Mouse (Mus musculus) neural tube, embryonic 11.5 days (tissue): ENCODE measurements around the gene Opcml. TPM values are rescaled to one million over a fixed set of nuclear protein-coding genes. Genes with fewer than 3 reads are reported as not detected.

ENCODE experiments used
- ATAC-seq: fragments of 200-750 bp; cut with Nextera tagmentation; 2 replicates; pipeline ENCODE4 v1.8.0; 2017; ENCODE audit warnings: moderate number of reproducible peaks, mild to moderate bottlenecking, moderate TSS enrichment, moderate library complexity; ENCODE audit not compliant: insufficient read depth, low FRiP score, low TSS enrichment
- DNase-seq: peaks from one replicate; pipeline ENCODE4 v3.0.0-alpha.2; 2015; ENCODE audit warnings: low spot score
- H3K27ac ChIP-seq: fragments of 300-500 bp; sonication (generic); 2 replicates; pipeline ENCODE4 v1.5.1; 2014; ENCODE audit warnings: low read depth, mild to moderate bottlenecking, low read length
- H3K27me3 ChIP-seq: fragments of 300-500 bp; sonication (generic); 2 replicates; pipeline ENCODE4 v1.6.1; 2014; ENCODE audit warnings: mild to moderate bottlenecking, low read length, mixed read lengths; ENCODE audit not compliant: control insufficient read depth, insufficient read depth
- H3K36me3 ChIP-seq: fragments of 300-500 bp; sonication (generic); 2 replicates; pipeline ENCODE4 v1.6.1; 2014; ENCODE audit warnings: mild to moderate bottlenecking, low read length, moderate library complexity, mixed read lengths; ENCODE audit not compliant: control insufficient read depth, insufficient read depth
- H3K4me1 ChIP-seq: fragments of 300-500 bp; sonication (generic); 2 replicates; pipeline ENCODE4 v1.6.1; 2014; ENCODE audit warnings: low read length, mixed read lengths; ENCODE audit not compliant: control insufficient read depth, insufficient read depth
- H3K4me2 ChIP-seq: fragments of 300-500 bp; sonication (generic); 2 replicates; pipeline ENCODE4 v1.6.1; 2014; ENCODE audit warnings: low read depth, mild to moderate bottlenecking, moderate library complexity
- H3K4me3 ChIP-seq: fragments of 300-500 bp; sonication (generic); 2 replicates; pipeline ENCODE4 v1.5.1; 2014; ENCODE audit warnings: low read depth, low read length
- H3K9ac ChIP-seq: fragments of 300-500 bp; sonication (generic); 2 replicates; pipeline ENCODE4 v1.6.1; 2014; ENCODE audit warnings: mild to moderate bottlenecking, low read length
- H3K9me3 ChIP-seq: fragments of 300-500 bp; sonication (generic); 2 replicates; pipeline ENCODE4 v1.6.1; 2016; ENCODE audit warnings: low read length; ENCODE audit not compliant: control insufficient read depth
- WGBS: fragments of 180-500 bp; shearing (Covaris S2); extraction: QIAGEN DNeasy Blood & Tissue Kit; methylation state at CpG from one replicate; pipeline ENCODE4 v1.1.7; 2014; 5-methylcytosine and 5-hydroxymethylcytosine counted together
- polyA plus RNA-seq: library from polyadenylated mRNA; unstranded; fragments of >200 nt; fragmentation: Nextera tagmentation; extraction: Ambion mirVana; gene quantifications from 2 replicates; pipeline ENCODE4 v1.2.1, GENCODE M21; 2014

The Opcml gene
- polyA plus RNA-seq, 1 experiment from 2014 or later: 3.6 TPM

DNA sequence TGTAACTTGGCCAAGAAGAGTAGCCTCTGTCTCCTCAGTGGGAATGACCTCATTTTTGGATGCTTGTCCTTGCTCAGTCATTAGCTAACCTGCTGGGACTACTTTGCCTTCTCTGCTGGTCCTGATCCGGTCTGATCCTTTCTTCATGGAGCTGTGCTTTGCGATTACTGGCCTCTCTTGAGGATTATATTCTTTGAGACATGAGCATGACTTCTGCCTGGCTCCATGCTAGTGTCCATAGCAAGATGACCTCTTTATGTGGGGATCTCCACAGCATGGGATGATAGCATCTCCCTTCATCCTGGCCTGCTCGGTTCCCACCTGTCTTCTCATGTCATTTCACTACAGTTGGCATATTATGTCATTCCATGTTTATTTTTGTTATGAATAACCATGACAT, 699.8 kb downstream of the Opcml start:
- no peak overlapping the region for H3K4me3 ChIP-seq
- H3K36me3 ChIP-seq: no peaks in the 10 kb centered on the region
- H3K27me3 ChIP-seq: no peaks in the 10 kb centered on the region
- 90% methylated on average over 3 of the region's 3 CpGs for WGBS
- no peak overlapping the region for H3K27ac ChIP-seq
- DNase-seq: no peak
- no peaks in the 10 kb centered on the region for H3K4me1 ChIP-seq
- no peak for ATAC-seq
- no peak overlapping the region for H3K9ac ChIP-seq
- H3K4me2 ChIP-seq: no peak overlapping the region
- H3K9me3 ChIP-seq: no peaks in the 10 kb centered on the region

DNA sequence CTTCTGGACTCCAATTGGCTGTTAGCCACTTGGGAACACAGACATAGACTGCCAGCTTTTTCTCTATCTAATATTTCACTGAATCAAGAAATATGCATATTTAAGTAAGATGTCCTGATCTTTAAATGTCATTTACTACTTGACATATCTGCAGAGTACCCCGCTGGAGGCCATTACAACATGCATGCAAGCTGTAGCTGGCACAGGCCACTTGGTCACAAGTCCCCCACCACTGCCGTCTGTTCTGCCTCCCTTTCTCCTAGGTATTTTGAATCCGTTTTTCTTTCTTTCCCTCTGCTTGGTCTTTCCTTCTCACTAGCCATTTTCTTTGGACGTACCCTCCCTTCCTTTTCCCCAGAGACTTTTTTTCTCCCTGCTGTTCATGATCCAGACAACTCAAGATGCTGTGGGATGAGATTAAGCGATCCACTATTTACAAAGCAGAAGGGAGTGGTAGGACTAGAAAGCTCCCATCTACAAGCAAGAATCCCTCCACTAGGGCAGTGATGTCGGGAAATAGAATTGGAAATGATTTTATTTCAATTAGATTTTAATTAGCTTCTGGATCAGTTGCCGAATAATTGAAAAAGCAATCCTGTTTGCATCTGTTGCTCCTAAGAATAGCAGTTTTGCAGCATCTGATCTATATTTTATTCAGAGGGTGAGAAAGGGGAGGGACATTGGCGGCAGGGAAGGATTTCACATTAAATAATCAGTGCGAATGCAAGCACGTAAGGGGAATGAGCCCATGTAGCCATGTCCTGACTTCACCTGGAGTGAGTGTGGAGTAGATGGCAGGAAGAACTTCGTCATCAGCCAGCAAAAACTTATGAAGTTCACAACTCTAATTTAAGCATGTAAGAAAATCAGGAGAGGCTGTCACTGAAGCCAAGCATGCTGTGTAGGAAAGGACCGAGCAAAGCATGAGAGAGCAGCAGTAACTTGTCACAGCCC, 709.5 kb downstream of the Opcml start:
- H3K27me3 ChIP-seq: no peaks in the 10 kb centered on the region
- 78% methylated on average over 12 of the region's 12 CpGs for WGBS
- H3K4me1 ChIP-seq: no peaks in the 10 kb centered on the region
- H3K27ac ChIP-seq: no peak overlapping the region
- ATAC-seq (no peak), DNase-seq (no peak)
- H3K4me3 ChIP-seq: no peak overlapping the region
- H3K36me3 ChIP-seq: no peaks in the 10 kb centered on the region
- no peak overlapping the region for H3K9ac ChIP-seq
- no peaks in the 10 kb centered on the region for H3K9me3 ChIP-seq
- H3K4me2 ChIP-seq: no peak overlapping the region

DNA sequence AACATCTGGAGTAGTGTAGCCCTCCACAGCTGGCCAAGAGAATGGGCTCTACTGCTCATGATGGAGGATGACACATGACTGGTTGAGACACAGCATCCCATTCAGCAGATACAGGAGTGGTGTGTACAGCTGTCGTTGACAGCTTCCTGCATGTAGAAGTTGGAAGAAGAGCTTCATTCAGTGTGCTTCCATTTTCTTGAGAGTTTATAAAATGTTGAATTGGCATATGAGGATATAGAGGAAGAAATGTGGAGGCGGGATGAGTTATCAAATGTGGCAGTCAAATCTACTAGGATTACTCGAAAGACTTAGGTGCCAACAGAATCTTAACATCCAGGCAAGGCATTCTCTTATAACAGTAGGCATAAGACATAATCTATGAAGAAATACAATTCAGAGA, 723.3 kb downstream of the Opcml start:
- Histone ChIP-seq H3K4me3 (no peak overlapping the region), H3K36me3 (no peaks in the 10 kb centered on the region), H3K9ac (no peak overlapping the region), H3K27me3 (no peaks in the 10 kb centered on the region), H3K27ac (no peak overlapping the region), H3K4me1 (no peaks in the 10 kb centered on the region), H3K4me2 (no peak overlapping the region), H3K9me3 (no peaks in the 10 kb centered on the region)
- ATAC-seq (no peak), DNase-seq (no peak)
- WGBS: 89% methylated on average over 3 of the region's 3 CpGs

DNA sequence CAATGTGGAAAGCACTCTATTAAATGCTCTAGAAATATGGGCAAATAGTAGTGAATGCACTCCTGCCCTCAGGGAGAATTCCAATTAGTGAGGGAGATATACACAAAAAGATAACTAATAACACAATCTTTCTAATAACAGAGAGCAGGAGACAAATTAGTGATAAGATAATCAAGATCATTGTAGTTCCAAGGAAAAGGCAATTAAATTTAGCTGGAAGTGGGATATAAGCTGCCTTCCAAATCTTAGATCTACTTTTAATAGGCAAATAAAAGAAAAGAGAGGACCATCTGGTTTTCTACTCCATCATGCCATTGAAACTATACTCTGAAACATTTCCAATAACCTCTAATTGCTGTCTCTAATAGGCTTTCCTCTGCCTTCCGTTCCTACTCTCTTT, 742.6 kb downstream of the Opcml start:
- H3K27ac ChIP-seq: no peak overlapping the region
- H3K4me3 ChIP-seq: no peak overlapping the region
- no peak overlapping the region for H3K9ac ChIP-seq
- DNase-seq (no peak), ATAC-seq (no peak)
- no peaks in the 10 kb centered on the region for H3K9me3 ChIP-seq
- no peaks in the 10 kb centered on the region for H3K4me1 ChIP-seq
- no peaks in the 10 kb centered on the region for H3K36me3 ChIP-seq
- no peak overlapping the region for H3K4me2 ChIP-seq
- no peaks in the 10 kb centered on the region for H3K27me3 ChIP-seq
- WGBS: 83% methylated on average over 1 of the region's 1 CpGs

DNA sequence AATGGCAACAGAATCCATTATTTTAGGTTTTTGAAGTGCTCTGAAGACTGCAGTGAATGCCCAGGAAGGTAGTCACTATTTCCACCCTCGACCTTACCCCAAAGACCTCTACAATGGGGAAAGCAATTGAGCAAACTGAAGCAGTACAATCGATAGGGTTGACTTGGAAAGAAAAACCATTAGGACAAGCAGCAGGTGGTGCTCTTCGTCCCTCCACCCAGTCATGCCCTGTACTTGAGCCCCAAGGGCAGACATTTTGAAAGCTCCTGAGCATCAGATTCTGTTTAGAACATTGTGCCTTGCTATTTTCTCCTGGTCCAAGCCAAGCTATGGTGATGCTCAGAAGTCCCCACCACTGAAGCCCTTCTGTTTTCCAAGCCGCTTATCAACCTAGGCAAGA, 744.4 kb downstream of the Opcml start:
- Histone ChIP-seq H3K9me3 (no peaks in the 10 kb centered on the region), H3K27ac (no peak overlapping the region), H3K27me3 (no peaks in the 10 kb centered on the region), H3K9ac (no peak overlapping the region), H3K4me3 (no peak overlapping the region), H3K36me3 (no peaks in the 10 kb centered on the region), H3K4me1 (no peaks in the 10 kb centered on the region), H3K4me2 (no peak overlapping the region)
- 80% methylated on average over 4 of the region's 4 CpGs for WGBS
- no peak for DNase-seq
- ATAC-seq: no peak

DNA sequence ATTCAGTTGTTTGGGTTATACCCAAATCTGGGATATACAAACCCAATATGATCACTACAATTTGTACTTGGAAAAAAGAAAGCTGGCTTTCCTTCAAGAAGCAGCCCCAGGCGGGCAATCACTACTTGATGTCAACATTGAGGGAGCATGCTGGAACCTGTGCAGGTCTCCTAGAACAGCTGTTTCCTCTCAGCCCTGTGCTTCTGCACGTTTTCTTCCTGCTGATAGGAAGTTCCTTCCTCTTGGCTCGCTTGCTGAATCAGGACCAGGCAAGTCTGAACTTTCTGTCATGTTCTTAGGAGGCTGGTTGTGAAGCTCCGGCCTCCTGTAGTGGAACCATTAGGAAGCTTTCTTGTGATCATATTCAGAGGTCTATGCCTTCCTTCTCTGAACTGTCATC, 746.1 kb downstream of the Opcml start:
- Histone ChIP-seq H3K9me3 (no peaks in the 10 kb centered on the region), H3K4me2 (no peak overlapping the region)
- 77% methylated on average over 4 of the region's 4 CpGs for WGBS

DNA sequence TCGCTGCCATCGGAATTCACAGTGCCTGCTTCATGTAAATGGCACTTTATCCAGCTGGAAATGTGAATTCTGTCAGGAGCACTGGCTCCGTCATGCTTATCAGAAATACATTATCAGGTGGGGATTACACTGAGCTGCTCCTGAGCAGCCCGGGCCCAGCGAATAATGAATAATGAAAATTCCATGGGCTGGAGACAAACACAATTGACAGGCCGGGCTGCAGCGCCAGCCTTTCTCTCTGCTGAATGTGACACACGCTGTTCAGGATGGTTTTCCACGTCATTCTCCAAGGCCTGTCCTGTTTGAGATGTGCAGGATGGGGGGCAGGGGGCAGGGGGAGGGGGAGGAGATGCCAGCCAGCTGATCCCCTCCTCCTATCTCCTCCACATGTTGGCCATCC, 757.6 kb downstream of the Opcml start:
- H3K27me3 ChIP-seq: no peaks in the 10 kb centered on the region
- no peaks in the 10 kb centered on the region for H3K4me1 ChIP-seq
- no peaks in the 10 kb centered on the region for H3K36me3 ChIP-seq
- H3K9ac ChIP-seq: no peak overlapping the region
- no peak overlapping the region for H3K27ac ChIP-seq
- no peak overlapping the region for H3K4me2 ChIP-seq
- ATAC-seq (no peak), DNase-seq (no peak)
- H3K9me3 ChIP-seq: no peaks in the 10 kb centered on the region
- no peak overlapping the region for H3K4me3 ChIP-seq
- WGBS: 65% methylated on average over 9 of the region's 9 CpGs

More for the DNA sequence above, 746.1 kb downstream of the Opcml start:
- Histone ChIP-seq H3K4me3 (no peak overlapping the region), H3K27me3 (no peaks in the 10 kb centered on the region), H3K9ac (no peak overlapping the region), H3K36me3 (no peaks in the 10 kb centered on the region), H3K27ac (no peak overlapping the region), H3K4me1 (no peaks in the 10 kb centered on the region)
- DNase-seq: no peak
- no peak for ATAC-seq

DNA sequence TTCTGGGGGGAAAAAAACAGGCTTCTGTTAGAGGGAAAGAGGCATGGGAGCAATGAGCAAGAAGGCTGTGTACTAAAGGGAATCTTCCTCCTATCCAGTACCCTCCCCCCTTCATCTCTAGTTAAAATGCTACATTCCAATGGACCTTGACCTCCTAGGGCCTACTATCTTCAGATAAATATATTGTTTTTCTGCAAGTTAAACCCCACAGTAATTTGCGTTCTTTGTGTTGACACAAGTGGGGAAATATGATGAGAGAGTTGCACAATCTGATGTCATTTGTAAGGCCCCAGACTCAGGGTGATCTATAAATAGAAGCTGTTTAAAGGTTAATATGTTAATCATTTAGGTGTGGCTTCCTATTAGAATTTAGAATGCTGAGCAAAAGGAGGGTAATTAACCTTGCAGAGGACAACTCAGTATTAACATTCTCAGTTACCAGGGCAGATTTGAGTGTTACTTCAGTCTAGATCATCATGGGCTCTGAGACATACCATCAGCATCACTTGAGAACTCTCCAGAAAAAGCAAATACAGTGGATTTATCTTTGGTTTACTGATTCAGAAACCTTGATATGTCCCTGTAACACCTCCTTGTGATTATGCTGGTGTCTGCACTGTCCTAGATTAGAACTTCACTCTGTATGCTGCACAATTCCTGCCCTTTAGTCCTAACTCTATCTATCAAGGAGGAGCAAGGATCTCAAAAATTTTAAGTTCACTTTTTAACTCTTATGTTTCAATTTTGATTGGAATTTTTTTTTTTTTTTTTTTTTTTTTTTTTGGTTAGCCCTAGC, 762.0 kb downstream of the Opcml start:
- H3K4me3 ChIP-seq: no peak overlapping the region
- H3K36me3 ChIP-seq: no peaks in the 10 kb centered on the region
- H3K27ac ChIP-seq: no peak overlapping the region
- no peak for DNase-seq
- no peak for ATAC-seq
- no peak overlapping the region for H3K9ac ChIP-seq
- no peaks in the 10 kb centered on the region for H3K27me3 ChIP-seq
- H3K4me2 ChIP-seq: no peak overlapping the region
- no peaks in the 10 kb centered on the region for H3K4me1 ChIP-seq
- no peaks in the 10 kb centered on the region for H3K9me3 ChIP-seq
- WGBS: 92% methylated on average over 1 of the region's 1 CpGs
